Mouse (Mus musculus): ENCODE data around the gene Psmd6. TPM values are rescaled to one million over a fixed set of nuclear protein-coding genes. Genes with fewer than 3 reads are reported as not detected.

Psmd6 gene
- polyA plus RNA-seq, 1 experiment, result 93.7 TPM

- Histone ChIP-seq H3K4me1 (ENCODE audit: control insufficient read depth, insufficient read depth, insufficient read length, low read length) (peaks cover 3% of the 10 kb centered on the region), H3K27ac (replicated peaks; ENCODE audit: low read depth, low read length) (no peak overlapping the region), H3K4me3 (ENCODE audit: insufficient read depth, low read depth, low read length) (no peak overlapping the region)
These were observed 50.1 kb downstream of the Psmd6 start for GRCm38 (mm10) chr14:14070541-14071315.

GRCm38 (mm10) chr14:14068553-14068952 is 52.2 kb downstream of the Psmd6 start:
- H3K4me3 ChIP-seq (ENCODE audit: insufficient read depth, low read depth, low read length), result no peak overlapping the region
- H3K4me1 ChIP-seq (ENCODE audit: control insufficient read depth, insufficient read depth, insufficient read length, low read length), result peaks cover 10% of the 10 kb centered on the region
- H3K27ac ChIP-seq (replicated peaks; ENCODE audit: low read depth, low read length), result peak overlapping the region; percentile 48; the same call in 1 of the 2 replicates

GRCm38 (mm10) chr14:14067648-14068472 is 52.9 kb downstream of the Psmd6 start:
- Histone ChIP-seq H3K4me3 (ENCODE audit: insufficient read depth, low read depth, low read length) (peak overlapping the region; percentile 35), H3K27ac (replicated peaks; ENCODE audit: low read depth, low read length) (peak overlapping the region; percentile 48; the same call in 1 of the 2 replicates), H3K4me1 (ENCODE audit: control insufficient read depth, insufficient read depth, insufficient read length, low read length) (peaks cover 10% of the 10 kb centered on the region)

- Histone ChIP-seq H3K4me1 (ENCODE audit: control insufficient read depth, insufficient read depth, insufficient read length, low read length) (peaks cover 10% of the 10 kb centered on the region), H3K27ac (replicated peaks; ENCODE audit: low read depth, low read length) (no peak overlapping the region), H3K4me3 (ENCODE audit: insufficient read depth, low read depth, low read length) (no peak overlapping the region)
These were observed 54.5 kb downstream of the Psmd6 start for GRCm38 (mm10) chr14:14066241-14066640.

- Histone ChIP-seq H3K4me1 (ENCODE audit: control insufficient read depth, insufficient read depth, insufficient read length, low read length) (peaks cover 10% of the 10 kb centered on the region), H3K4me3 (ENCODE audit: insufficient read depth, low read depth, low read length) (no peak overlapping the region), H3K27ac (replicated peaks; ENCODE audit: low read depth, low read length) (no peak overlapping the region)
These were observed 55.7 kb downstream of the Psmd6 start for GRCm38 (mm10) chr14:14065142-14065498.

- no peak overlapping the region for H3K4me3 ChIP-seq (ENCODE audit: insufficient read depth, low read depth, low read length)
- no peak overlapping the region for H3K27ac ChIP-seq (replicated peaks; ENCODE audit: low read depth, low read length)
- peaks cover 10% of the 10 kb centered on the region for H3K4me1 ChIP-seq (ENCODE audit: control insufficient read depth, insufficient read depth, insufficient read length, low read length)
These were observed 56.2 kb downstream of the Psmd6 start for GRCm38 (mm10) chr14:14064486-14065141.

GRCm38 (mm10) chr14:14063382-14063781 is 57.4 kb downstream of the Psmd6 start:
- Histone ChIP-seq H3K27ac (replicated peaks; ENCODE audit: low read depth, low read length) (no peak overlapping the region), H3K4me3 (ENCODE audit: insufficient read depth, low read depth, low read length) (no peak overlapping the region), H3K4me1 (ENCODE audit: control insufficient read depth, insufficient read depth, insufficient read length, low read length) (peaks cover 10% of the 10 kb centered on the region)

- Histone ChIP-seq H3K4me1 (ENCODE audit: control insufficient read depth, insufficient read depth, insufficient read length, low read length) (peaks cover 10% of the 10 kb centered on the region), H3K4me3 (ENCODE audit: insufficient read depth, low read depth, low read length) (no peak overlapping the region), H3K27ac (replicated peaks; ENCODE audit: low read depth, low read length) (no peak overlapping the region)
These were observed 58.1 kb downstream of the Psmd6 start for GRCm38 (mm10) chr14:14062531-14063245.

Other genes starting within 250 kb of the Psmd6 start
- gene Gm281, start 206.5 kb downstream of the Psmd6 start, polyA plus RNA-seq (2012; ENCODE audit: insufficient read depth, insufficient read length, missing spikeins), result not detected in 2 replicates
- 5.2 and 10.3 TPM in 2 replicates for gene Atxn7, start 159.5 kb downstream of the Psmd6 start, polyA plus RNA-seq (2012; ENCODE audit: insufficient read depth, insufficient read length, missing spikeins)
- 102 and 127 TPM in 2 replicates for gene Thoc7, start 159.1 kb downstream of the Psmd6 start, polyA plus RNA-seq (2012; ENCODE audit: insufficient read depth, insufficient read length, missing spikeins)
- not detected in 2 replicates for gene Olfr720, start 65.9 kb upstream of the Psmd6 start, polyA plus RNA-seq (2012; ENCODE audit: insufficient read depth, insufficient read length, missing spikeins)
- not detected in 2 replicates for gene Olfr31, start 201.8 kb upstream of the Psmd6 start, polyA plus RNA-seq (2012; ENCODE audit: insufficient read depth, insufficient read length, missing spikeins)
- gene Il3ra, start 225.3 kb upstream of the Psmd6 start, polyA plus RNA-seq (2012; ENCODE audit: insufficient read depth, insufficient read length, missing spikeins), result 2.5 and 4.0 TPM in 2 replicates

Measured in brown adipose tissue, adult 24 weeks (tissue).